Mouse (Mus musculus) hindbrain, embryonic 16.5 days (tissue): ENCODE data around the gene Kcnab1. TPM values are rescaled to one million over a fixed set of nuclear protein-coding genes. Genes with fewer than 3 reads are reported as not detected.

Experiments used
- ATAC-seq: fragments of 200-750 bp; cut with Nextera tagmentation; 2 replicates; pipeline ENCODE4 v1.8.0; 2017; ENCODE audit warnings: moderate TSS enrichment, moderate library complexity
- H3K27ac ChIP-seq: fragments of 300-500 bp; sonication (generic); 2 replicates; pipeline ENCODE4 v1.5.1; 2014; ENCODE audit warnings: low read depth, mild to moderate bottlenecking, control low read depth, low read length, moderate library complexity
- H3K27me3 ChIP-seq: fragments of 300-500 bp; sonication (generic); replicated peaks from 2 replicates; pipeline ENCODE4 v1.6.1; 2014; ENCODE audit warnings: low read length; ENCODE audit not compliant: control insufficient read depth, insufficient read depth
- H3K36me3 ChIP-seq: fragments of 300-500 bp; sonication (generic); 2 replicates; pipeline ENCODE4 v1.6.1; 2014; ENCODE audit warnings: mild to moderate bottlenecking, low read length, moderate library complexity, mixed read lengths; ENCODE audit not compliant: control insufficient read depth, insufficient read depth
- H3K4me1 ChIP-seq: fragments of 300-500 bp; sonication (generic); 2 replicates; pipeline ENCODE4 v1.6.1; 2014; ENCODE audit warnings: low read depth, low read length; ENCODE audit not compliant: control insufficient read depth, insufficient read depth
- H3K4me2 ChIP-seq: fragments of 300-500 bp; sonication (generic); 2 replicates; pipeline ENCODE4 v1.6.1; 2014; ENCODE audit warnings: mild to moderate bottlenecking, low read length, control low read depth, moderate library complexity
- H3K4me3 ChIP-seq: fragments of 300-500 bp; sonication (generic); 2 replicates; pipeline ENCODE4 v1.5.1; 2014; ENCODE audit warnings: mild to moderate bottlenecking, low read length, control low read depth, moderate library complexity
- H3K9ac ChIP-seq: fragments of 300-500 bp; sonication (generic); 2 replicates; pipeline ENCODE4 v1.6.1; 2014; ENCODE audit warnings: low read depth, mild to moderate bottlenecking, control low read depth, low read length, moderate library complexity
- H3K9me3 ChIP-seq: fragments of 300-500 bp; sonication (generic); 2 replicates; pipeline ENCODE4 v1.6.1; 2014; ENCODE audit warnings: mild to moderate bottlenecking, low read length, moderate library complexity; ENCODE audit not compliant: control insufficient read depth
- WGBS: fragments of 180-500 bp; shearing (Covaris S2); extraction: QIAGEN DNeasy Blood & Tissue Kit; methylation state at CpG from one replicate; pipeline ENCODE4 v1.1.7; 2014; 5-methylcytosine and 5-hydroxymethylcytosine counted together
- polyA plus RNA-seq: library from polyadenylated mRNA; unstranded; fragments of >200 nt; fragmentation: Nextera tagmentation; extraction: Ambion mirVana; gene quantifications from 2 replicates; pipeline ENCODE4 v1.2.1, GENCODE M21; 2015

The Kcnab1 gene
- polyA plus RNA-seq, 1 experiment from 2014 or later, result 12.2 TPM

GRCm38 (mm10) chr3:65283366-65283765 is 174.2 kb downstream of the Kcnab1 start:
- H3K36me3 ChIP-seq, result no peaks in the 10 kb centered on the region
- 85% methylated on average over 2 of the region's 2 CpGs for WGBS
- no peak overlapping the region for H3K27ac ChIP-seq
- no peaks in the 10 kb centered on the region for H3K4me1 ChIP-seq
- H3K4me3 ChIP-seq, result no peak overlapping the region
- H3K4me2 ChIP-seq, result no peak overlapping the region
- no peaks in the 10 kb centered on the region for H3K27me3 ChIP-seq
- no peak for ATAC-seq
- no peak overlapping the region for H3K9ac ChIP-seq
- no peaks in the 10 kb centered on the region for H3K9me3 ChIP-seq

- H3K4me2 ChIP-seq, result no peak overlapping the region
- H3K27ac ChIP-seq, result no peak overlapping the region
- no peak overlapping the region for H3K9ac ChIP-seq
- WGBS, result 89% methylated on average over 2 of the region's 2 CpGs
- ATAC-seq, result no peak
- no peaks in the 10 kb centered on the region for H3K36me3 ChIP-seq
- H3K27me3 ChIP-seq, result no peaks in the 10 kb centered on the region
- no peaks in the 10 kb centered on the region for H3K4me1 ChIP-seq
- H3K9me3 ChIP-seq, result no peaks in the 10 kb centered on the region
- no peak overlapping the region for H3K4me3 ChIP-seq
These were observed 179.8 kb downstream of the Kcnab1 start for GRCm38 (mm10) chr3:65288994-65289393.

GRCm38 (mm10) chr3:65296996-65297395 is 187.8 kb downstream of the Kcnab1 start:
- H3K36me3 ChIP-seq, result no peaks in the 10 kb centered on the region
- no peak overlapping the region for H3K4me3 ChIP-seq
- no peaks in the 10 kb centered on the region for H3K9me3 ChIP-seq
- no peak overlapping the region for H3K27ac ChIP-seq
- H3K4me2 ChIP-seq, result no peak overlapping the region
- no peak overlapping the region for H3K9ac ChIP-seq
- H3K27me3 ChIP-seq, result no peaks in the 10 kb centered on the region
- H3K4me1 ChIP-seq, result no peaks in the 10 kb centered on the region
- ATAC-seq, result no peak
- 23% methylated on average over 4 of the region's 4 CpGs for WGBS

DNA sequence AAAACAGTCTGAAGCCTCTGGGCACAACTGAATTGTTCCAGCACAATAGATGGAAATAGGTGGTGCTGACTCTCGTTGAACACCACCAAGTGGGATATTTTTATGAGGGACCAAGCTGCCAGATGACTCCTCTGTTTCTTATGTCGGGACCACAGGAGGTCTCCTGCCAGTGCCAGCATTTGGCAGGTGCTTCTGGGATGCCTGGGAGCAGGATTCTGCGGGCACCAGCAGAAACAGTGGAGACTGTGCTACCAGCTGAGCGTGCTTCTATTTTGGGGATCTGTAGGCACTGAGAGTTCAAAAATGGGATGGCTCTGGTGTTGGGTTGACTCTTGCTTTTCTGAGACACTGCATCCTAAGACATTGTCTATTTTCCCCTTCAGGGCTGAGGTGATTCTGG is 190.0 kb downstream of the Kcnab1 start:
- H3K27ac ChIP-seq, result no peak overlapping the region
- H3K27me3 ChIP-seq, result no peaks in the 10 kb centered on the region
- 78% methylated on average over 4 of the region's 4 CpGs for whole genome bisulfite sequencing
- ATAC-seq, result no peak
- H3K4me3 ChIP-seq, result no peak overlapping the region
- no peak overlapping the region for H3K9ac ChIP-seq
- no peaks in the 10 kb centered on the region for H3K9me3 ChIP-seq
- H3K36me3 ChIP-seq, result no peaks in the 10 kb centered on the region
- no peak overlapping the region for H3K4me2 ChIP-seq
- no peaks in the 10 kb centered on the region for H3K4me1 ChIP-seq

GRCm38 (mm10) chr3:65301531-65301930 is 192.3 kb downstream of the Kcnab1 start:
- no peaks in the 10 kb centered on the region for H3K9me3 ChIP-seq
- H3K36me3 ChIP-seq, result no peaks in the 10 kb centered on the region
- H3K27ac ChIP-seq, result no peak overlapping the region
- no peaks in the 10 kb centered on the region for H3K4me1 ChIP-seq
- no peak for ATAC-seq
- H3K27me3 ChIP-seq, result no peaks in the 10 kb centered on the region
- WGBS, result 66% methylated on average over 3 of the region's 3 CpGs
- H3K4me2 ChIP-seq, result no peak overlapping the region
- no peak overlapping the region for H3K9ac ChIP-seq
- H3K4me3 ChIP-seq, result no peak overlapping the region

DNA sequence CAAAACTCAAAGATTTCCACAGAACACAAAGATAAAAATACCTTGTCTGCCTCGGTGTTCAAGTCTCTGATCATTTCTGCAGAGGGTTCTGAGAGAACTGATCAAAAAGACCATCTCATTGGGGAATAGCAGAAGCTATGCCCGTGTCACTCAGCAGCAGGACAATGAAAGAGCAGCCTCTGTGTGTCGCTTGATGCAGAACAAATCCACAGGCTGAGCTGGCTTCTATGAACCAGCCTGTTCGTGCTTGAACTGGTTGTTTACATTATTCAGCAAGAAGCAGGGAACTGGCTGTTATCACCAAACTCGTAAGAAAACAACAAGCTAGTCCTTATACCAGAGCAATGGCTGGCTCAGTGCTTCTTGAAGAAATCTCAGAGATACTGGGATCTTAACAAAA is 193.4 kb downstream of the Kcnab1 start:
- Histone ChIP-seq H3K9ac (no peak overlapping the region), H3K4me2 (no peak overlapping the region), H3K27me3 (no peaks in the 10 kb centered on the region), H3K9me3 (no peaks in the 10 kb centered on the region), H3K4me3 (no peak overlapping the region), H3K4me1 (no peaks in the 10 kb centered on the region), H3K36me3 (no peaks in the 10 kb centered on the region), H3K27ac (no peak overlapping the region)
- ATAC-seq, result peak; percentile 61; the same call in 1 of the 2 replicates
- 14% methylated on average over 5 of the region's 5 CpGs for WGBS

- no peaks in the 10 kb centered on the region for H3K4me1 ChIP-seq
- H3K4me3 ChIP-seq, result no peak overlapping the region
- no peak overlapping the region for H3K27ac ChIP-seq
- H3K27me3 ChIP-seq, result no peaks in the 10 kb centered on the region
- H3K9ac ChIP-seq, result no peak overlapping the region
- no peaks in the 10 kb centered on the region for H3K36me3 ChIP-seq
- no peaks in the 10 kb centered on the region for H3K9me3 ChIP-seq
- WGBS, result 66% methylated on average over 6 of the region's 6 CpGs
- no peak for ATAC-seq
- H3K4me2 ChIP-seq, result no peak overlapping the region
These were observed 206.7 kb downstream of the Kcnab1 start for GRCm38 (mm10) chr3:65315837-65316236.

- no peak overlapping the region for H3K9ac ChIP-seq
- H3K36me3 ChIP-seq, result no peaks in the 10 kb centered on the region
- H3K27ac ChIP-seq, result no peak overlapping the region
- no peak for ATAC-seq
- H3K4me3 ChIP-seq, result no peak overlapping the region
- H3K9me3 ChIP-seq, result no peaks in the 10 kb centered on the region
- no peaks in the 10 kb centered on the region for H3K27me3 ChIP-seq
- no peak overlapping the region for H3K4me2 ChIP-seq
- no peaks in the 10 kb centered on the region for H3K4me1 ChIP-seq
These were observed 207.6 kb downstream of the Kcnab1 start for GRCm38 (mm10) chr3:65316738-65317137.

GRCm38 (mm10) chr3:65317876-65318537 is 208.8 kb downstream of the Kcnab1 start:
- Histone ChIP-seq H3K27me3 (no peaks in the 10 kb centered on the region), H3K4me3 (no peak overlapping the region), H3K9ac (no peak overlapping the region), H3K4me1 (no peaks in the 10 kb centered on the region), H3K9me3 (no peaks in the 10 kb centered on the region), H3K36me3 (no peaks in the 10 kb centered on the region), H3K4me2 (no peak overlapping the region), H3K27ac (no peak overlapping the region)
- 41% methylated on average over 10 of the region's 10 CpGs for WGBS
- no peak for ATAC-seq
